Mouse (Mus musculus) urinary bladder, postnatal 25 days (tissue): Measurements from ENCODE around the gene Pip4p1.
A peak's percentile ranks its signal among the peaks of the same experiment; 100 is the strongest.
"Not testable (repeated sequence)": the region's sequence is repeated elsewhere in the genome, so short reads cannot be mapped to it uniquely, and the experiment has no call there.

Source experiments
- DNase-seq: peaks from one replicate; pipeline ENCODE4 v3.0.0; 2022; ENCODE audit warnings: low spot score

Pip4p1 gene

GRCm38 (mm10) chr14:50930754-50931492 is at the start of gene Pip4p1, which contains the start of gene Pnp:
Gene Pip4p1, minus strand, starts transcription at chr14:50930856.
Gene Pnp, plus strand, starts transcription at chr14:50931082.
- DNase-seq = peak; percentile 99

GRCm38 (mm10) chr14:50979631-50980030 is 49.0 kb upstream of the Pip4p1 start:
- no peak for DNase-seq

GRCm38 (mm10) chr14:50978451-50978850 is 47.8 kb upstream of the Pip4p1 start:
- not testable (repeated sequence) for DNase-seq

GRCm38 (mm10) chr14:50976674-50977073 is 46.0 kb upstream of the Pip4p1 start:
- no peak for DNase-seq

GRCm38 (mm10) chr14:50975001-50975400 is 44.3 kb upstream of the Pip4p1 start:
- no peak for DNase-seq

- DNase-seq = no peak
These were observed 43.0 kb upstream of the Pip4p1 start for GRCm38 (mm10) chr14:50973700-50974099.

GRCm38 (mm10) chr14:50973054-50973453 is 42.4 kb upstream of the Pip4p1 start:
- not testable (repeated sequence) for DNase-seq

- no peak for DNase-seq
These were observed 40.2 kb upstream of the Pip4p1 start for GRCm38 (mm10) chr14:50970822-50971221.

- no peak for DNase-seq
These were observed 39.2 kb upstream of the Pip4p1 start for GRCm38 (mm10) chr14:50969558-50970544.

- no peak for DNase-seq
These were observed 38.4 kb upstream of the Pip4p1 start for GRCm38 (mm10) chr14:50969041-50969440.

GRCm38 (mm10) chr14:50968216-50968980 is 37.7 kb upstream of the Pip4p1 start:
- DNase-seq = no peak

- not testable (repeated sequence) for DNase-seq
These were observed 27.8 kb upstream of the Pip4p1 start for GRCm38 (mm10) chr14:50958289-50958995.

- not testable (repeated sequence) for DNase-seq
These were observed 26.5 kb upstream of the Pip4p1 start for GRCm38 (mm10) chr14:50957146-50957545.

- not testable (repeated sequence) for DNase-seq
These were observed 26.1 kb upstream of the Pip4p1 start for GRCm38 (mm10) chr14:50956724-50957123.

GRCm38 (mm10) chr14:50955942-50956508 is 25.4 kb upstream of the Pip4p1 start, which contains the start of gene Pnp2:
Gene Pnp2, plus strand, starts transcription at chr14:50955992.
- DNase-seq = peak; percentile 23

- no peak for DNase-seq
These were observed 24.8 kb upstream of the Pip4p1 start for GRCm38 (mm10) chr14:50955487-50955886.

GRCm38 (mm10) chr14:50945526-50945925 is 14.9 kb upstream of the Pip4p1 start:
- DNase-seq = not testable (repeated sequence)

GRCm38 (mm10) chr14:50945081-50945480 is 14.4 kb upstream of the Pip4p1 start:
- not testable (repeated sequence) for DNase-seq

GRCm38 (mm10) chr14:50944668-50945033 is 14.0 kb upstream of the Pip4p1 start:
- not testable (repeated sequence) for DNase-seq

GRCm38 (mm10) chr14:50943932-50944667 is 13.4 kb upstream of the Pip4p1 start, which contains the start of gene Gm49342:
Gene Gm49342, plus strand, starts transcription at chr14:50944517.
- DNase-seq = peak; percentile 94
